Mouse (Mus musculus) small intestine, adult 2 months (tissue): ENCODE measurements around the gene Cwc22.

ENCODE experiments used
- CTCF ChIP-seq: fragments of 200-500 bp; IDR thresholded peaks from 2 replicates; pipeline ENCODE4 v1.5.1; 2012; ENCODE audit warnings: low read depth, mild to moderate bottlenecking, control low read depth, inconsistent platforms, low read length, moderate library complexity, mixed read lengths; ENCODE audit not compliant: insufficient replicate concordance, insufficient read length; ENCODE audit errors: extremely low read depth
- POLR2A ChIP-seq: fragments of 200-500 bp; IDR thresholded peaks from 2 replicates; pipeline ENCODE4 v1.6.1; 2012; ENCODE audit warnings: low read depth, mild to moderate bottlenecking, control low read depth, inconsistent platforms, low read length, moderate library complexity

DNA sequence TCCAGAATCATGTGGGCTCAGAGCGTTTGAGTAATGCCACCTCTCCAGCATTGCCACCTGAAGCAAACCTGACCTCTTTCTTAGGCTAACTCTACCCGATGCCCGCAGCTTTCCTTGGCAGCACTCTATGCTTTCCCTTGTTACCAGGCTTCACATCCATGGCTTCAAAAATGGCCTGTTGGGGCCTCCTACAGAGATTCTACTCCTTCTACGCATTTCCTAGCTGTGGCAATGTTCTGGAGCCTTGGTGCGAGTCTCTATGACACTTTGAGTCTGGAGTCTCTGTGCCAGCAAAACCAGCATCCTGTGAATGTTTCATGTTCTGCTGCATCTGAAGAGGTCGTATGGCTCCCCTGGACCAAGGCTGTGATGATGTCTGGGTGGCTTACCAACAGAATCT, 69.8 kb downstream of the Cwc22 start:
- no peak for TF ChIP-seq CTCF
- TF ChIP-seq POLR2A, result no peak
